Mouse (Mus musculus) CH12.LX (cell line): ENCODE measurements at regions not wholly inside any gene's neighbourhood (a gene's known extent, or its start where the extent isn't known, plus 50 kb on each side); places are given as distances from the start of the nearest gene placed in this dataset.

ENCODE experiments used
- DNase-seq: peaks from one replicate; pipeline ENCODE4 v3.0.0-alpha.2; 2013; ENCODE audit errors: extremely low read depth
- H3K27ac ChIP-seq: 2 replicates; pipeline ENCODE4 v1.5.1; 2012; ENCODE audit warnings: low read depth, mild to moderate bottlenecking, control low read depth, moderate library complexity; ENCODE audit not compliant: insufficient read depth
- H3K27me3 ChIP-seq: replicated peaks from 2 replicates; pipeline ENCODE3; 2012; ENCODE audit warnings: inconsistent platforms
- H3K36me3 ChIP-seq, 2 experiments: replicated peaks in 1 of 2; 2 replicates each; pipeline versions ENCODE3 to v1.6.1; 2012; ENCODE audit warnings: inconsistent platforms in 1 of 2, low read length in 1 of 2, mild to moderate bottlenecking in 1 of 2, mixed read lengths in 1 of 2, moderate library complexity in 1 of 2; ENCODE audit not compliant: control insufficient read depth in 1 of 2, insufficient read depth in 1 of 2
- H3K4me1 ChIP-seq, 2 experiments: 2 replicates each; pipeline ENCODE4 v1.6.1; 2012; ENCODE audit warnings: inconsistent platforms in 1 of 2, moderate library complexity in 1 of 2; ENCODE audit not compliant: insufficient read depth in 2 of 2, control insufficient read depth in 1 of 2
- H3K4me2 ChIP-seq: 2 replicates; pipeline ENCODE4 v1.6.1; 2012; ENCODE audit warnings: low read depth, mild to moderate bottlenecking, control low read depth; ENCODE audit not compliant: poor library complexity, insufficient read depth, severe bottlenecking
- H3K4me3 ChIP-seq, 3 experiments: fragments of 150-350 bp in 1 of 3; sonication (generic) in 1 of 3; replicated peaks in 1 of 3; 2 replicates each; pipeline versions ENCODE3 to v1.5.1; 2011 to 2012; ENCODE audit warnings: low read depth in 2 of 3, low read length in 2 of 3, mild to moderate bottlenecking in 2 of 3, moderate library complexity in 2 of 3, control low read depth in 1 of 3, improper control_type of control experiment in 1 of 3, inconsistent platforms in 1 of 3, mixed read lengths in 1 of 3; ENCODE audit not compliant: poor library complexity in 1 of 3
- H3K79me2 ChIP-seq: replicated peaks from 2 replicates; pipeline ENCODE4 v1.6.1; 2012; ENCODE audit warnings: mild to moderate bottlenecking, moderate library complexity; ENCODE audit not compliant: control insufficient read depth, poor library complexity, insufficient read depth, severe bottlenecking; ENCODE audit errors: extremely low read depth
- H3K9ac ChIP-seq: 2 replicates; pipeline ENCODE4 v1.6.1; 2012; ENCODE audit warnings: low read depth, mild to moderate bottlenecking, control low read depth, moderate library complexity; ENCODE audit not compliant: insufficient read depth
- H3K9me3 ChIP-seq: replicated peaks from 2 replicates; pipeline ENCODE3; 2012; ENCODE audit warnings: low read length, inconsistent platforms, mixed read lengths
- CTCF ChIP-seq, 2 experiments: IDR thresholded peaks in 1 of 2; conservative IDR thresholded peaks in 1 of 2; 2 replicates each; pipeline ENCODE4 v1.5.1; 2011 to 2012; ENCODE audit warnings: low read depth in 2 of 2, low read length in 2 of 2, improper control_type of control experiment in 1 of 2, inconsistent platforms in 1 of 2, mild to moderate bottlenecking in 1 of 2, moderate library complexity in 1 of 2
- MYC ChIP-seq: IDR thresholded peaks from 2 replicates; pipeline ENCODE4 v1.6.1; 2011; ENCODE audit warnings: low read depth, mild to moderate bottlenecking, improper control_type of control experiment, low read length
- RCOR1 ChIP-seq: conservative IDR thresholded peaks from 2 replicates; pipeline ENCODE4 v1.6.1; 2012; ENCODE audit warnings: low read depth, mild to moderate bottlenecking, inconsistent platforms, low read length, improper control_type of control experiment
- ZNF384 ChIP-seq: IDR thresholded peaks from 2 replicates; pipeline ENCODE4 v1.6.1; 2012; ENCODE audit warnings: low read depth, low read length, improper control_type of control experiment, inconsistent platforms
- dilution Hi-C: fragments of 300-500 bp; cut with MboI; formaldehyde crosslinking; loops from 2 replicates; pipeline ENCODE4 v1.14.3; 2020; ENCODE audit warnings: low sequenced_read_pairs; ENCODE audit not compliant: extremely low pct_unique_long_range_greater_than_20kb, extremely low pct_ligation_motif_present
- in situ Hi-C: fragments of 300-500 bp; cut with MboI; formaldehyde crosslinking; loops from 3 replicates; pipeline ENCODE4 v1.14.3; 2019; ENCODE audit warnings: low sequenced_read_pairs, low pct_ligation_motif_present, low pct_unique_long_range_greater_than_20kb, mixed read lengths

DNA sequence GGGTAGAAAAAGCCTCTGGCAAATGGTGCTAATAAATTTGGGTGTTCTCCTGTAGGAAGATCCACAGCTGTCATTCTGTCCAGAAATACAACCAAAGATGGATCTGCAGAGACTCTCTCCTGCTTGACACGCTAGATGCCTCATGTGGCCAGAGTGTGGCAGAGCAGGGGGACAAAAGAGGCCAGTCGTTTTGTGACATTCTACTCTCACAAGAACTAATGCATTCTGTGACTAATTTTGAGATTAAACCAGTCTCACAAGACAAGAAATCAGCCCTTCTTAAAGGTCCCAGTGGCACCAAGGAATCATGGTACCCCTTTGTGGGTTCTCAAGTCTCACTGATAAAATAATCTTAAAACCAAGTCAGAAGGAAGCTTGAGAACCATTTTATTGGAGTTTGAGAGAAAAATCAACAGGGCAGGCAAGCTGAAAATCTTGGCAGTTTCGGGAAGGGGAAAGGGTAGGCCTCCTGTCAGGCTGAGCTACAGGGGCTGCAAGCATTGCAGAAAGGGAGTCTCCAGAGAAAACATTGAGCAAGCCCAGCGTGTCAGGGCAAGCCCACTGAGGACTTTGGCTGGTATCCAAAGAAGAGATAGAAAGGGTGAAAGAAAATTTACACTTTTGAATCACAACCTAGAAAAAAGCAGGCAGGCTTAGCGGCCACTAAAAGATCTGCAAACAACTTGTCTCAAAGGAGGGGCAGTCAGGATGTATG, 50.8 kb upstream of the C2cd4b start:
- Histone ChIP-seq H3K9me3 (no peaks in the 10 kb centered on the region), H3K27ac (no peak overlapping the region), H3K79me2 (no peaks in the 10 kb centered on the region; the same call in 1 of the 2 replicates), H3K4me3 (no peak overlapping the region), H3K9ac (no peak overlapping the region), H3K36me3 (no peaks in the 10 kb centered on the region), H3K27me3 (no peaks in the 10 kb centered on the region), H3K4me1 (peaks cover 4 to 15% of the 10 kb centered on the region in 2 experiments), H3K4me2 (0 out of 2 replicates have a peak overlapping the region, but pooled peaks have one; percentile 16)
- DNase-seq: peak; percentile 4
- in situ Hi-C loops: no loop called here
- TF ChIP-seq MYC: no peak
- peak in 1 of 2 experiments; percentile 31; a peak in 2 of 4 replicates for TF ChIP-seq CTCF (conservative IDR thresholded peaks at IDR 0.05 in 1 of 2, IDR thresholded peaks at IDR 0.05 in 1 of 2; ENCODE audit: low read depth in 2 of 2, low read length in 2 of 2)
- TF ChIP-seq RCOR1: no peak
- TF ChIP-seq ZNF384: no peak
- dilution Hi-C loops: no loop called here
